Mouse (Mus musculus) embryonic fibroblast, embryonic 13.5 days (primary cell): Measurements from ENCODE around the gene Kcnj5.

Experiments
- CTCF ChIP-seq: IDR thresholded peaks from 2 replicates; pipeline ENCODE4 v1.5.1; 2011; ENCODE audit warnings: mild to moderate bottlenecking, control low read depth, low read length, moderate library complexity, borderline replicate concordance; ENCODE audit not compliant: insufficient read depth
- POLR2A ChIP-seq: IDR thresholded peaks from 2 replicates; pipeline ENCODE4 v1.6.1; 2011; ENCODE audit warnings: low read depth, mild to moderate bottlenecking, control low read depth, low read length, moderate library complexity

DNA sequence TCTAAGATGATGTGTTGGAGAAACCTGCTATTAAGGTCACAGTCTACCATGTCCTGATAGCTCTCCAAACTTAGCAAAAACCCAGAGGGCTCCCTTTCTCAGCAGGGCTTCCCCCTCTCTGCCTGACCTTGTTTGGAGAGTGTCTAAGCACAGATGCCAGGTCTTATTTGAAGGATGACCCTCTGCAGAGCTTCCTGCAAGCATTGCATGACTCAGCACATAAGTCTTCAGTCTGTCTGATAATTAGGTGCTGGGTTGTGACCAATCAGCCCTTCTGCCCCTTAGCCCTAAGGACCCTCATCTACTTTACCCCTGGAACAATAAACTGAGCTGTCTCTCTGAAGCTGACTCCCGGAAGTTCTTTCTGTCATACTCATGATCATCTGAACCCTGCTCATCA lies 16.6 kb upstream of the Kcnj5 start:
- no peak for TF ChIP-seq CTCF
- no peak for TF ChIP-seq POLR2A
